Mouse (Mus musculus) liver (tissue): ENCODE results near the gene Ccnl2.
"Not testable (repeated sequence)": the region's sequence is repeated elsewhere in the genome, so short reads cannot be mapped to it uniquely, and the experiment has no call there.

Experiments used
- DNase-seq: peaks from one replicate; pipeline ENCODE4 v3.0.0-alpha.2; 2020; ENCODE audit warnings: mixed read lengths

The Ccnl2 gene

GRCm38 (mm10) chr4:155811929-155812664 lies at the start of gene Ccnl2:
Ccnl2 (plus strand) TSS chr4:155812489.
- peak; percentile 99 for DNase-seq

- DNase-seq = no peak
Measured at GRCm38 (mm10) chr4:155769496-155769879, 42.8 kb upstream of the Ccnl2 start.

GRCm38 (mm10) chr4:155769880-155770512 lies 42.3 kb upstream of the Ccnl2 start:
- peak; percentile 91 for DNase-seq

- no peak for DNase-seq
Measured at GRCm38 (mm10) chr4:155770626-155771025, 41.7 kb upstream of the Ccnl2 start.

- DNase-seq = no peak
Measured at GRCm38 (mm10) chr4:155771706-155772105, 40.6 kb upstream of the Ccnl2 start.

GRCm38 (mm10) chr4:155772786-155773185 lies 39.5 kb upstream of the Ccnl2 start:
- no peak for DNase-seq

GRCm38 (mm10) chr4:155773335-155774078 lies 38.8 kb upstream of the Ccnl2 start:
- no peak for DNase-seq

- peak; percentile 91 for DNase-seq
Measured at GRCm38 (mm10) chr4:155774280-155774754, 38.0 kb upstream of the Ccnl2 start, which contains the start of gene Vwa1. Vwa1 (minus strand) TSS chr4:155774698.

- no peak for DNase-seq
Measured at GRCm38 (mm10) chr4:155774971-155775740, 37.1 kb upstream of the Ccnl2 start.

- no peak for DNase-seq
Measured at GRCm38 (mm10) chr4:155775855-155776254, 36.4 kb upstream of the Ccnl2 start.

- no peak for DNase-seq
Measured at GRCm38 (mm10) chr4:155776704-155777335, 35.5 kb upstream of the Ccnl2 start.

- DNase-seq = no peak
Measured at GRCm38 (mm10) chr4:155777816-155778215, 34.5 kb upstream of the Ccnl2 start.

GRCm38 (mm10) chr4:155779498-155779897 lies 32.8 kb upstream of the Ccnl2 start:
- no peak for DNase-seq

GRCm38 (mm10) chr4:155780895-155781294 lies 31.4 kb upstream of the Ccnl2 start:
- no peak for DNase-seq

- DNase-seq = no peak
Measured at GRCm38 (mm10) chr4:155783486-155784080, 28.7 kb upstream of the Ccnl2 start.

- DNase-seq = peak; percentile 66
Measured at GRCm38 (mm10) chr4:155784081-155784701, 28.1 kb upstream of the Ccnl2 start.

- no peak for DNase-seq
Measured at GRCm38 (mm10) chr4:155785246-155785645, 27.0 kb upstream of the Ccnl2 start.

- DNase-seq = no peak
Measured at GRCm38 (mm10) chr4:155785819-155786218, 26.5 kb upstream of the Ccnl2 start, which contains the start of gene Tmem88b. Tmem88b (minus strand) TSS chr4:155785874.

GRCm38 (mm10) chr4:155788300-155788699 lies 24.0 kb upstream of the Ccnl2 start:
- no peak for DNase-seq

GRCm38 (mm10) chr4:155788833-155789232 lies 23.5 kb upstream of the Ccnl2 start:
- not testable (repeated sequence) for DNase-seq

GRCm38 (mm10) chr4:155790021-155790489 lies 22.2 kb upstream of the Ccnl2 start, which contains the start of gene Ankrd65:
Ankrd65 (plus strand) TSS chr4:155790439.
- no peak for DNase-seq
